27 mouse cellular contexts compared by ENCODE assay signal in genomic region chr1:182288601-182289000, GRCm38 (mm10). TPM values are rescaled to one million over a fixed set of nuclear protein-coding genes. Genes with fewer than 3 reads are reported as not detected.
DNase-seq lines count a peak whose midpoint lies in the region; ATAC-seq and TF ChIP-seq lines count a peak whose summit lies in the region.
"Had no signal": no experiment of that assay in that cellular context is flagged by ENCODE, and none has a peak within 500 bp of the region (broad histone marks: within the 10 kb centered on the region; RNA-seq: fewer than 3 reads in every experiment).

No protein-coding gene starts in this region.

- H3K9ac ChIP-seq in kidney, embryonic 14.5 days (ENCODE audit: low read depth, low read length) = no peak overlapping the region
- no peak overlapping the region for H3K9ac ChIP-seq in kidney, embryonic 16.5 days (replicated peaks; ENCODE audit: low read length)
- H3K9ac ChIP-seq in liver, postnatal 0 days (replicated peaks) = no peak overlapping the region
- H3K9ac ChIP-seq in liver, embryonic 11.5 days (ENCODE audit: low read depth, low read length) = no peak overlapping the region
- H3K9ac ChIP-seq: embryonic facial prominence, embryonic 13.5 days; forebrain, embryonic 12.5 days; forebrain, embryonic 15.5 days; heart, embryonic 12.5 days; heart, embryonic 15.5 days; hindbrain, embryonic 13.5 days had no signal

- H3K27me3 ChIP-seq in kidney, embryonic 14.5 days (ENCODE audit: control insufficient read depth, insufficient read depth, low read length) = no peaks in the 10 kb centered on the region
- H3K27me3 ChIP-seq in kidney, embryonic 16.5 days (ENCODE audit: insufficient read depth, low read length) = no peaks in the 10 kb centered on the region
- H3K27me3 ChIP-seq in liver, postnatal 0 days (ENCODE audit: insufficient read depth, low read length) = no peaks in the 10 kb centered on the region
- no peaks in the 10 kb centered on the region for H3K27me3 ChIP-seq in liver, embryonic 11.5 days (replicated peaks; ENCODE audit: control insufficient read depth, insufficient read depth, low read length)
- H3K27me3 ChIP-seq: embryonic facial prominence, embryonic 13.5 days; heart, embryonic 12.5 days; heart, embryonic 15.5 days; hindbrain, embryonic 13.5 days had no signal

- 86% methylated on average over 2 of the region's 2 CpGs for WGBS in kidney, embryonic 14.5 days
- 87% methylated on average over 2 of the region's 2 CpGs for WGBS in kidney, embryonic 16.5 days
- WGBS in liver, postnatal 0 days (ENCODE audit: insufficient replicate concordance) = 63% methylated on average over 2 of the region's 2 CpGs
- WGBS in liver, embryonic 11.5 days = 67% methylated on average over 2 of the region's 2 CpGs
- WGBS in bone marrow, adult 2 months = 58% methylated on average over 2 of the region's 2 CpGs

- TF ChIP-seq EP300 in liver, postnatal 0 days (IDR thresholded peaks at IDR 0.05; ENCODE audit: low read depth) = no peak

- no peak overlapping the region for H3K4me3 ChIP-seq in kidney, embryonic 14.5 days (ENCODE audit: low read length)
- H3K4me3 ChIP-seq in kidney, embryonic 16.5 days (ENCODE audit: low read length) = no peak overlapping the region
- peak overlapping the region; percentile 20 for H3K4me3 ChIP-seq in liver, postnatal 0 days (ENCODE audit: low read depth, low read length)
- no peak overlapping the region for H3K4me3 ChIP-seq in liver, embryonic 11.5 days (ENCODE audit: low read depth, low read length)
- peak overlapping the region; percentile 43 for H3K4me3 ChIP-seq in bone marrow, adult 2 months (replicated peaks; ENCODE audit: control insufficient read depth, low read depth, low read length)
- no peak overlapping the region for H3K4me3 ChIP-seq in cortical plate, adult 2 months (ENCODE audit: insufficient read depth, low read length)
- H3K4me3 ChIP-seq: embryonic facial prominence, embryonic 10.5 days; embryonic facial prominence, embryonic 13.5 days; erythroblast, embryonic 14.5 days; forebrain, embryonic 12.5 days; forebrain, embryonic 15.5 days; heart, embryonic 12.5 days; heart, embryonic 15.5 days; hindbrain, embryonic 10.5 days; hindbrain, embryonic 13.5 days had no signal

- H3K27ac ChIP-seq in kidney, embryonic 14.5 days (ENCODE audit: low read depth, low read length) = no peak overlapping the region
- H3K27ac ChIP-seq in kidney, embryonic 16.5 days (ENCODE audit: low read length) = no peak overlapping the region
- H3K27ac ChIP-seq in liver, postnatal 0 days (ENCODE audit: low read depth) = no peak overlapping the region
- no peak overlapping the region for H3K27ac ChIP-seq in liver, embryonic 11.5 days (ENCODE audit: low read depth, low read length)
- no peak overlapping the region; the same call in 1 of the 2 replicates for H3K27ac ChIP-seq in bone marrow, adult 2 months (ENCODE audit: control insufficient read depth, insufficient read depth, low read depth, low read length, poor library complexity)
- H3K27ac ChIP-seq in cortical plate, adult 2 months (ENCODE audit: insufficient read depth, low read length) = peak overlapping the region; percentile 40; the same call in 1 of the 2 replicates
- H3K27ac ChIP-seq: embryonic facial prominence, embryonic 10.5 days; embryonic facial prominence, embryonic 13.5 days; forebrain, embryonic 12.5 days; forebrain, embryonic 15.5 days; heart, embryonic 15.5 days; hindbrain, embryonic 10.5 days; hindbrain, embryonic 13.5 days had no signal

- TF ChIP-seq CTCF in liver, postnatal 0 days (IDR thresholded peaks at IDR 0.05; ENCODE audit: low read depth) = no peak
- TF ChIP-seq CTCF in bone marrow, adult 2 months (IDR thresholded peaks at IDR 0.05; ENCODE audit: control insufficient read depth, insufficient read depth, low read length) = no peak
- no peak for TF ChIP-seq CTCF in cortical plate, adult 2 months (IDR thresholded peaks at IDR 0.05; ENCODE audit: extremely low read depth, insufficient read depth, low read length)

- no peak for TF ChIP-seq POLR2A in bone marrow, adult 2 months (IDR thresholded peaks at IDR 0.05; ENCODE audit: borderline replicate concordance, control insufficient read depth, low read depth, low read length)
- no peak for TF ChIP-seq POLR2A in cortical plate, adult 2 months (IDR thresholded peaks at IDR 0.05; ENCODE audit: extremely low read depth, insufficient read depth, low read length)

- DNase-seq in liver, postnatal 0 days = no peak
- DNase-seq in liver, embryonic 11.5 days (ENCODE audit: low spot score) = no peak
- DNase-seq: adrenal gland, adult 2 months; adrenal gland, postnatal 14 days; cerebellum, adult 11-12 months; cerebellum, adult 9-10 months; cerebellum, postnatal 14 days; embryo, embryonic 11 days; gastrocnemius, postnatal 10 days; gastrocnemius, postnatal 36 days; heart, postnatal 10 days; heart, postnatal 36 days had no signal

- H3K4me1 ChIP-seq in kidney, embryonic 14.5 days (ENCODE audit: control insufficient read depth, insufficient read depth, low read length) = no peaks in the 10 kb centered on the region
- peaks cover under 1% of the 10 kb centered on the region; the same call in 1 of the 2 replicates for H3K4me1 ChIP-seq in kidney, embryonic 16.5 days (ENCODE audit: insufficient read depth, low read length)
- peaks cover 8% of the 10 kb centered on the region for H3K4me1 ChIP-seq in liver, postnatal 0 days (ENCODE audit: insufficient read depth)
- H3K4me1 ChIP-seq in liver, embryonic 11.5 days (replicated peaks; ENCODE audit: control insufficient read depth, insufficient read depth, low read length) = no peaks in the 10 kb centered on the region
- H3K4me1 ChIP-seq in bone marrow, adult 2 months (ENCODE audit: control insufficient read depth, insufficient read depth, low read length) = peaks cover under 1% of the 10 kb centered on the region; the same call in 1 of the 2 replicates
- no peaks in the 10 kb centered on the region for H3K4me1 ChIP-seq in cortical plate, adult 2 months (ENCODE audit: control insufficient read depth, insufficient read depth, low read length)
- H3K4me1 ChIP-seq: embryonic facial prominence, embryonic 10.5 days; embryonic facial prominence, embryonic 13.5 days; forebrain, embryonic 15.5 days; heart, embryonic 15.5 days; hindbrain, embryonic 13.5 days had no signal

- no peak overlapping the region for H3K4me2 ChIP-seq in kidney, embryonic 14.5 days (replicated peaks; ENCODE audit: low read depth, low read length)
- no peak overlapping the region for H3K4me2 ChIP-seq in kidney, embryonic 16.5 days (replicated peaks; ENCODE audit: low read depth, low read length)
- peak overlapping the region; percentile 44 for H3K4me2 ChIP-seq in liver, postnatal 0 days (ENCODE audit: low read depth, low read length)
- no peak overlapping the region for H3K4me2 ChIP-seq in liver, embryonic 11.5 days
- H3K4me2 ChIP-seq: embryonic facial prominence, embryonic 13.5 days; forebrain, embryonic 12.5 days; forebrain, embryonic 15.5 days; heart, embryonic 12.5 days; heart, embryonic 15.5 days; hindbrain, embryonic 13.5 days had no signal

- no peaks in the 10 kb centered on the region for H3K9me3 ChIP-seq in kidney, embryonic 14.5 days (ENCODE audit: control insufficient read depth, low read length)
- H3K9me3 ChIP-seq in kidney, embryonic 16.5 days (ENCODE audit: low read length) = no peaks in the 10 kb centered on the region
- no peaks in the 10 kb centered on the region for H3K9me3 ChIP-seq in liver, postnatal 0 days (ENCODE audit: low read length)
- no peaks in the 10 kb centered on the region for H3K9me3 ChIP-seq in liver, embryonic 11.5 days (ENCODE audit: control insufficient read depth, low read length)
- H3K9me3 ChIP-seq: embryonic facial prominence, embryonic 10.5 days; embryonic facial prominence, embryonic 13.5 days; forebrain, embryonic 12.5 days; forebrain, embryonic 15.5 days; heart, embryonic 12.5 days; heart, embryonic 15.5 days; hindbrain, embryonic 10.5 days; hindbrain, embryonic 13.5 days had no signal

- 0 out of 2 replicates have a peak, but pooled peaks have one; percentile 44 for ATAC-seq in kidney, embryonic 14.5 days (ENCODE audit: low FRiP score, low TSS enrichment)
- ATAC-seq in kidney, embryonic 16.5 days (ENCODE audit: low FRiP score, low TSS enrichment) = no peak
- ATAC-seq in liver, postnatal 0 days = no peak
- ATAC-seq in liver, embryonic 11.5 days (replicated peaks; ENCODE audit: low FRiP score) = no peak
- ATAC-seq: CD4-positive, CD25-positive, alpha-beta regulatory T cell, adult 4 months; forebrain, embryonic 15.5 days; hindbrain, embryonic 16.5 days had no signal

- H3K36me3 ChIP-seq in kidney, embryonic 14.5 days (ENCODE audit: control insufficient read depth, insufficient read depth, low read length) = no peaks in the 10 kb centered on the region
- H3K36me3 ChIP-seq in kidney, embryonic 16.5 days (ENCODE audit: insufficient read depth, low read length) = no peaks in the 10 kb centered on the region
- no peaks in the 10 kb centered on the region for H3K36me3 ChIP-seq in liver, postnatal 0 days (replicated peaks; ENCODE audit: insufficient read depth, low read length)
- H3K36me3 ChIP-seq in liver, embryonic 11.5 days (ENCODE audit: control insufficient read depth, insufficient read depth, low read length) = no peaks in the 10 kb centered on the region
- H3K36me3 ChIP-seq: embryonic facial prominence, embryonic 10.5 days; embryonic facial prominence, embryonic 13.5 days; forebrain, embryonic 12.5 days; forebrain, embryonic 15.5 days; heart, embryonic 12.5 days; heart, embryonic 15.5 days; hindbrain, embryonic 10.5 days; hindbrain, embryonic 13.5 days had no signal

RNA-seq across cellular contexts. Expression of gene Degs1, which starts 6.0 kb away (rescaled TPM):
- polyA plus RNA-seq in kidney, embryonic 14.5 days (2014; fragmentation: Nextera tagmentation; extraction: Ambion mirVana) = 103 and 118 TPM in 2 replicates
- 131 and 134 TPM in 2 replicates for polyA plus RNA-seq in kidney, embryonic 16.5 days (2015; fragmentation: Nextera tagmentation; extraction: Ambion mirVana)
- 96.4 and 96.8 TPM in 2 replicates for polyA plus RNA-seq in liver, postnatal 0 days (2015; fragmentation: Nextera tagmentation; extraction: Ambion mirVana)
- 129 and 132 TPM in 2 replicates for polyA plus RNA-seq in liver, embryonic 11.5 days (2014; fragmentation: Nextera tagmentation; extraction: Ambion mirVana)
- 31.0 and 74.3 TPM in 2 replicates for polyA plus RNA-seq in bone marrow, adult 2 months (2011; ENCODE audit: insufficient read depth, insufficient read length, low replicate concordance, missing spikeins)
- polyA plus RNA-seq in cortical plate, adult 2 months (2012; rRNA removed) = 77.2 and 88.7 TPM in 2 replicates

RNA-seq across cellular contexts. Expression of gene Fbxo28, which starts 52.8 kb away (rescaled TPM):
- 20.3 and 27.3 TPM in 2 replicates for polyA plus RNA-seq in kidney, embryonic 14.5 days (2014; fragmentation: Nextera tagmentation; extraction: Ambion mirVana)
- 18.0 and 18.3 TPM in 2 replicates for polyA plus RNA-seq in kidney, embryonic 16.5 days (2015; fragmentation: Nextera tagmentation; extraction: Ambion mirVana)
- polyA plus RNA-seq in liver, postnatal 0 days (2015; fragmentation: Nextera tagmentation; extraction: Ambion mirVana) = 4.7 and 4.9 TPM in 2 replicates
- polyA plus RNA-seq in liver, embryonic 11.5 days (2014; fragmentation: Nextera tagmentation; extraction: Ambion mirVana) = 14.8 and 18.0 TPM in 2 replicates
- polyA plus RNA-seq in bone marrow, adult 2 months (2011; ENCODE audit: insufficient read depth, insufficient read length, low replicate concordance, missing spikeins) = 7.4 and 8.6 TPM in 2 replicates
- 25.9 and 27.4 TPM in 2 replicates for polyA plus RNA-seq in cortical plate, adult 2 months (2012; rRNA removed)

Comparison
In these comparisons a context has a peak if more than half of its experiments do, and no peak if none do; other contexts are left out.
1. H3K4me3 ChIP-seq: peak in liver, postnatal 0 days (single experiment) and bone marrow, adult 2 months (single experiment); none in kidney, embryonic 14.5 days (single experiment), kidney, embryonic 16.5 days (single experiment), liver, embryonic 11.5 days (single experiment) and cortical plate, adult 2 months (single experiment).